Mouse (Mus musculus): ENCODE measurements around the gene Gbx1. TPM values are rescaled to one million over a fixed set of nuclear protein-coding genes. Genes with fewer than 3 reads are reported as not detected.

Gene Gbx1
- polyA plus RNA-seq, 1 experiment from 2014 or later, result 0.02 TPM

- no peaks in the 10 kb centered on the region for H3K27me3 ChIP-seq (ENCODE audit: control insufficient read depth, insufficient read depth, low read length)
- no peak overlapping the region for H3K27ac ChIP-seq (replicated peaks)
- H3K36me3 ChIP-seq (ENCODE audit: control insufficient read depth, insufficient read depth, low read length), result no peaks in the 10 kb centered on the region
- no peak overlapping the region for H3K4me3 ChIP-seq (ENCODE audit: low read depth, low read length)
- no peak overlapping the region for H3K9ac ChIP-seq (ENCODE audit: low read length)
- peaks cover 5% of the 10 kb centered on the region; the same call in 1 of the 2 replicates for H3K4me1 ChIP-seq (replicated peaks; ENCODE audit: control insufficient read depth, insufficient read depth)
- no peak for TF ChIP-seq EP300 (optimal IDR thresholded peaks at IDR 0.05)
- no peak for TF ChIP-seq CTCF (IDR thresholded peaks at IDR 0.05; ENCODE audit: low read depth)
- no peak for ATAC-seq (ENCODE audit: low FRiP score, low TSS enrichment)
- no peak overlapping the region; the same call in 1 of the 2 replicates for H3K4me2 ChIP-seq (replicated peaks; ENCODE audit: low read depth)
- H3K9me3 ChIP-seq (ENCODE audit: control insufficient read depth, low read length), result no peaks in the 10 kb centered on the region
- DNase-seq (ENCODE audit: low spot score), result no peak
- 83% methylated on average over 22 of the region's 22 CpGs for WGBS
Observed at GRCm38 (mm10) chr5:24539571-24540296, 12.7 kb upstream of the Gbx1 start.

DNA sequence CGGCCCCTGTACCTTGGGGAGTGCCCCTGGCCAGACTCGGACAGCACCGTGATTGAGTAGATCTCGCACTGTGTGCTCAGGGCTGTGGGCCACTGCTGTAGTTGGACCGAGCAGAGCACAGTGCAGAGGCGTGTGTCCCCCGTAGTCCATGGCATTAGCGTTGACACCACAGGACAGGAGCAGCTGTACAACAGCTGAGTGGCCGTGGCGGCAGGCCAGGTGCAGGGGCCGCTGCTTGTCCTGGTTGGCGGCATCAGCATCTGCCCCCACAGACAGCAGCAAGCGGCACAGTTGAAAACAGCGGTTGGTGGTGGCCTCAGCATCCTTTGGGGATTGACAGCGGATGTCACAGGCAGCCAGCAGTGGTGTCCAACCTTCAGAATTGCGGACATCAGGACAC, 10.6 kb upstream of the Gbx1 start:
- no peaks in the 10 kb centered on the region for H3K36me3 ChIP-seq (ENCODE audit: control insufficient read depth, insufficient read depth, low read length)
- peaks cover 5% of the 10 kb centered on the region; the same call in 1 of the 2 replicates for H3K4me1 ChIP-seq (replicated peaks; ENCODE audit: control insufficient read depth, insufficient read depth)
- H3K27me3 ChIP-seq (ENCODE audit: control insufficient read depth, insufficient read depth, low read length), result no peaks in the 10 kb centered on the region
- WGBS, result 65% methylated on average over 16 of the region's 16 CpGs
- H3K4me3 ChIP-seq (ENCODE audit: low read depth, low read length), result no peak overlapping the region
- no peaks in the 10 kb centered on the region for H3K9me3 ChIP-seq (ENCODE audit: control insufficient read depth, low read length)
- no peak overlapping the region for H3K27ac ChIP-seq (replicated peaks)
- no peak overlapping the region for H3K4me2 ChIP-seq (replicated peaks; ENCODE audit: low read depth)
- no peak overlapping the region for H3K9ac ChIP-seq (ENCODE audit: low read length)
- ATAC-seq (ENCODE audit: low FRiP score, low TSS enrichment), result no peak
- no peak for TF ChIP-seq CTCF (IDR thresholded peaks at IDR 0.05; ENCODE audit: low read depth)
- no peak for TF ChIP-seq EP300 (optimal IDR thresholded peaks at IDR 0.05)
- DNase-seq (ENCODE audit: low spot score), result no peak

- no peak for DNase-seq (ENCODE audit: low spot score)
- no peaks in the 10 kb centered on the region for H3K27me3 ChIP-seq (ENCODE audit: control insufficient read depth, insufficient read depth, low read length)
- no peak overlapping the region for H3K9ac ChIP-seq (ENCODE audit: low read length)
- 81% methylated on average over 5 of the region's 5 CpGs for WGBS
- ATAC-seq (ENCODE audit: low FRiP score, low TSS enrichment), result no peak
- no peak overlapping the region for H3K4me2 ChIP-seq (replicated peaks; ENCODE audit: low read depth)
- H3K4me3 ChIP-seq (ENCODE audit: low read depth, low read length), result no peak overlapping the region
- H3K27ac ChIP-seq (replicated peaks), result no peak overlapping the region
- H3K9me3 ChIP-seq (ENCODE audit: control insufficient read depth, low read length), result no peaks in the 10 kb centered on the region
- peaks cover 5% of the 10 kb centered on the region; the same call in 1 of the 2 replicates for H3K4me1 ChIP-seq (replicated peaks; ENCODE audit: control insufficient read depth, insufficient read depth)
- no peaks in the 10 kb centered on the region for H3K36me3 ChIP-seq (ENCODE audit: control insufficient read depth, insufficient read depth, low read length)
- TF ChIP-seq EP300 (optimal IDR thresholded peaks at IDR 0.05), result no peak
Observed at GRCm38 (mm10) chr5:24536511-24536910, 9.5 kb upstream of the Gbx1 start.

- H3K4me2 ChIP-seq (replicated peaks; ENCODE audit: low read depth), result no peak overlapping the region
- TF ChIP-seq CTCF (IDR thresholded peaks at IDR 0.05; ENCODE audit: low read depth) (no peak), EP300 (optimal IDR thresholded peaks at IDR 0.05) (no peak)
- 76% methylated on average over 3 of the region's 3 CpGs for WGBS
Observed at GRCm38 (mm10) chr5:24535731-24536130, 8.7 kb upstream of the Gbx1 start.

GRCm38 (mm10) chr5:24534292-24534691, 7.3 kb upstream of the Gbx1 start:
- H3K27me3 ChIP-seq (ENCODE audit: control insufficient read depth, insufficient read depth, low read length), result no peaks in the 10 kb centered on the region; the same call in 1 of the 2 replicates
- DNase-seq (ENCODE audit: low spot score), result no peak
- H3K9ac ChIP-seq (ENCODE audit: low read length), result no peak overlapping the region
- H3K27ac ChIP-seq (replicated peaks), result no peak overlapping the region
- peak; percentile 58 for TF ChIP-seq CTCF (IDR thresholded peaks at IDR 0.05; ENCODE audit: low read depth)
- no peak for TF ChIP-seq EP300 (optimal IDR thresholded peaks at IDR 0.05)
- H3K9me3 ChIP-seq (ENCODE audit: control insufficient read depth, low read length), result no peaks in the 10 kb centered on the region
- no peaks in the 10 kb centered on the region for H3K4me1 ChIP-seq (replicated peaks; ENCODE audit: control insufficient read depth, insufficient read depth)
- no peak for ATAC-seq (ENCODE audit: low FRiP score, low TSS enrichment)
- WGBS, result 53% methylated on average over 5 of the region's 5 CpGs
- no peak overlapping the region for H3K4me3 ChIP-seq (ENCODE audit: low read depth, low read length)
- H3K4me2 ChIP-seq (replicated peaks; ENCODE audit: low read depth), result no peak overlapping the region
- no peaks in the 10 kb centered on the region for H3K36me3 ChIP-seq (ENCODE audit: control insufficient read depth, insufficient read depth, low read length)

More at GRCm38 (mm10) chr5:24535731-24536130, 8.7 kb upstream of the Gbx1 start:
- H3K4me1 ChIP-seq (replicated peaks; ENCODE audit: control insufficient read depth, insufficient read depth), result peaks cover 3% of the 10 kb centered on the region; the same call in 1 of the 2 replicates
- no peak overlapping the region for H3K9ac ChIP-seq (ENCODE audit: low read length)
- no peaks in the 10 kb centered on the region for H3K36me3 ChIP-seq (ENCODE audit: control insufficient read depth, insufficient read depth, low read length)
- no peaks in the 10 kb centered on the region for H3K9me3 ChIP-seq (ENCODE audit: control insufficient read depth, low read length)
- no peak overlapping the region for H3K4me3 ChIP-seq (ENCODE audit: low read depth, low read length)
- DNase-seq (ENCODE audit: low spot score), result no peak
- H3K27me3 ChIP-seq (ENCODE audit: control insufficient read depth, insufficient read depth, low read length), result no peaks in the 10 kb centered on the region
- no peak overlapping the region for H3K27ac ChIP-seq (replicated peaks)
- no peak for ATAC-seq (ENCODE audit: low FRiP score, low TSS enrichment)

GRCm38 (mm10) chr5:24533391-24533790, 6.4 kb upstream of the Gbx1 start:
- H3K4me3 ChIP-seq (ENCODE audit: low read depth, low read length), result no peak overlapping the region
- H3K9me3 ChIP-seq (ENCODE audit: control insufficient read depth, low read length), result no peaks in the 10 kb centered on the region
- H3K27ac ChIP-seq (replicated peaks), result no peak overlapping the region
- H3K27me3 ChIP-seq (ENCODE audit: control insufficient read depth, insufficient read depth, low read length), result peaks cover 3% of the 10 kb centered on the region; the same call in 1 of the 2 replicates
- no peaks in the 10 kb centered on the region for H3K36me3 ChIP-seq (ENCODE audit: control insufficient read depth, insufficient read depth, low read length)
- ATAC-seq (ENCODE audit: low FRiP score, low TSS enrichment) (no peak), DNase-seq (ENCODE audit: low spot score) (no peak)
- no peak overlapping the region for H3K4me2 ChIP-seq (replicated peaks; ENCODE audit: low read depth)
- no peak overlapping the region for H3K9ac ChIP-seq (ENCODE audit: low read length)
- no peaks in the 10 kb centered on the region for H3K4me1 ChIP-seq (replicated peaks; ENCODE audit: control insufficient read depth, insufficient read depth)
- WGBS, result 56% methylated on average over 11 of the region's 11 CpGs
- no peak for TF ChIP-seq EP300 (optimal IDR thresholded peaks at IDR 0.05)
- no peak for TF ChIP-seq CTCF (IDR thresholded peaks at IDR 0.05; ENCODE audit: low read depth)

Data from stomach, postnatal 0 days (tissue).